Mouse (Mus musculus): Measurements from ENCODE around the gene Izumo4.

Gene Izumo4

DNA sequence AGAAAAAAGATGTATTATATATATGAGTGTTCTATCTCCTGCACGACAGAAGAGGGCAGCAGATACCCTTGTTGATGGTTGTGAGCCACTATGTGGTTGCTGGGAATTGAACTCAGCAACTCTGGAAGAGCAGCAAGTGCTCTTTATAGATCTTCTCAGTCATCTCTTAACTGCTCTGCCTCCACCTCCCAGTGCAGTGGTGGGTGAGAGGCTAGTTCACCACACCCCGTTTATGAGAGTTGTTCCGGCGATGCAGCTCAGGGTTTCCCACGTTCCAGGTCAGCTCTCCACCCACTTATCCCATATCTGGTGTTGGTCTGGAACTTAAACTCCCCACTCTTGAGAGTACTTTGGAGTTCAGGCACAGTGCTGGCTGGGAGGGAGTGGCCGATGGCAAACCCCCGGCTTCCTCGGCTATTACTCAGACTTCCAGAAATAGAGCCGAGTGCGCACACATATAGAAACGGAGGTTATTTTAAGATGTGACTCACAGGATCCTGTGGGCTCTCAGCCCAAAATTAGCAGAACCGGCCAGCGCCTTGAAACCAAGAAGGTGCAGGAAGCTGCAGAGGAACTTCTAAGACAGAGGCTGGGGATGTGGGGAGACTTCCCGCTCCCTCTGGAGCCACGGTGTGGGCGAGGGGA lies 49.3 kb downstream of the Izumo4 start:
- in situ Hi-C loops (cut with MboI; ENCODE audit: low pct_unique_long_range_greater_than_20kb in 1 of 2, low sequenced_read_pairs in 2 of 2, unreplicated experiment in 1 of 2): loop anchor here in 1 of 2 experiments (5.0 kb wide), 1 partner anchor 126 kb away; no protein-coding TSS in a partner anchor

DNA sequence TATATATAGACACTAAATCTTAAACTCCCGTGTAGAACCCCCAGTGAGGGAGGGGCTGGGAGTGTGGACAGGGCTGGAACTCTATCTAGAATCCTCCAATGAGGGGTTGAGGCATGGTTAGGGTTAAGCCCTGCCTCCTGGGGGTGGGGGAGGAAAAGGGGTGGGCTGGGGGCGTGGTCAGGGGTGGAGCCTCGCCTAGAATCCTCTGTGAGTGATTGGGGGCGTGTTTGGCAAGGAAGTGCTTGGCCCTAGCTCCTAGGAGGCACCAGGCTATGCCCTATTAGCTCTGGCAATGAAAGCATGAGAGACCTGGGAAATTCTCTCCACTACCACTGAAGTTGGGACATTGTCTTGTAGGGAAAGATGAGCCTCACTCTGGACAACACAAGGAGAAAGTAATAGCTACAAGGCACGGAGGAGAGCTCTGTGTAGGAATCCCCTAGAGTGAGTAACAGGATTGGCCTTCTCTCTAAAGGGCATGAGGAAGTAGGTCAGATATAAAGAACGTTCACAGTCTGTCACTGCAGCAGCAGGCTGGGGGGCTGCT lies 50.2 kb downstream of the Izumo4 start:
- in situ Hi-C loops (cut with MboI; ENCODE audit: low pct_unique_long_range_greater_than_20kb in 1 of 2, low sequenced_read_pairs in 2 of 2, unreplicated experiment in 1 of 2): loop anchor here in 1 of 2 experiments (5.0 kb wide), 1 partner anchor 125 kb away; no protein-coding TSS in a partner anchor

DNA sequence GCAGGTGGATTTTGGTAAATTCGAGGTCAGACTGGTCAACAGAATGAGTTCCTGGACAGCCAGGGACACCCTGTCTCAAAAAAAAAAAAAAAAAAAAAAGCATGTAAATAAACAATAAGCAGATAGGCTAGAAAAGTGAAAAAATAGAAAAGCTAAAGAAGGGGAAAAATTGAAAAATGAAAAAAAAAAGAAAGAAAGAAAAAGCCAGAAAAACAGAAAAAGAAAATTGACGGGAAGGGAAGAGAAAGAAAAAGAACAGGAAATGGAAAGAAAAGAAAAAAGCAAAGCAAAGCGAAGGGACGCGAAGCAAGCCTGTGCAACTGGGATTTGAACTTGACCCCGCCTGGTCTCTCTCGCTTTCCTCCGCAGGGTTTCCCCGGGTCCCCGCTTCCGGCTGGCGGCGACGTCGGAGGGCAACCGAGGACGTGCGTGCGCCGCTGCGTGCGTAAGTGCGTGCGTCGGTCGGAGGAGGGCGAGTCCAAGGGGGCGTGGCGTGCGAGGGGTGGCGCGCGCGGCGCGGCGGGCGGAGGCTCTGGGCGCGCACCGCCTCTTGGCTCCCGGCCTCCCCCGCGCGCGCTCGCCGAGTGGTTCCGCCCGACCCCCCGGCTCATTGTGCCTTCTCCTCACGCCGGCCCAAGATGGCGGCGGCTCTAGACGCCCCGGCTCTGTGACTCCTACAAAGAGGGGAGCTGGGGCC lies 52.8 kb downstream of the Izumo4 start, which contains the start of gene Dot1l:
TSS of gene Dot1l (plus strand) at position 613 of the 697 bp plus-strand sequence.
- in situ Hi-C loops (cut with MboI; ENCODE audit: low pct_unique_long_range_greater_than_20kb in 1 of 2, low sequenced_read_pairs in 2 of 2, unreplicated experiment in 1 of 2): loop anchor here in 1 of 2 experiments (5.0 kb wide), 1 partner anchor 123 kb away; no protein-coding TSS in a partner anchor

Measured in mouse embryonic stem cell (cell line).